Mouse (Mus musculus): ENCODE results near the gene Gcc2.

GRCm38 (mm10) chr10:58282238-58282637 lies 26.9 kb downstream of the Gcc2 start:
- TF ChIP-seq CTCF (IDR thresholded peaks at IDR 0.05; ENCODE audit: low read depth): no peak
- TF ChIP-seq EP300 (IDR thresholded peaks at IDR 0.05; ENCODE audit: low read depth): no peak

All from liver, embryonic 14.5 days (tissue).